Mouse (Mus musculus) forebrain, postnatal 0 days (tissue): ENCODE data around the gene Slc31a1. TPM values are rescaled to one million over a fixed set of nuclear protein-coding genes. Genes with fewer than 3 reads are reported as not detected.

Experiments used
- ATAC-seq: fragments of 200-750 bp; cut with Nextera tagmentation; 2 replicates; pipeline ENCODE4 v1.8.0; 2017; ENCODE audit warnings: mild to moderate bottlenecking, moderate library complexity
- DNase-seq: peaks from one replicate; pipeline ENCODE4 v3.0.0-alpha.2; 2015
- H3K27ac ChIP-seq: fragments of 300-500 bp; sonication (generic); 2 replicates; pipeline ENCODE4 v1.5.1; 2014; ENCODE audit warnings: low read depth, mild to moderate bottlenecking, antibody characterized with exemption, low read length, moderate library complexity, mixed read lengths
- H3K27me3 ChIP-seq: fragments of 300-500 bp; sonication (generic); 2 replicates; pipeline ENCODE4 v1.6.1; 2014; ENCODE audit warnings: mild to moderate bottlenecking, low read length, mixed read lengths; ENCODE audit not compliant: insufficient read depth
- H3K36me3 ChIP-seq: fragments of 300-500 bp; sonication (generic); 2 replicates; pipeline ENCODE4 v1.6.1; 2014; ENCODE audit warnings: mild to moderate bottlenecking, moderate library complexity; ENCODE audit not compliant: insufficient read depth
- H3K4me1 ChIP-seq: fragments of 300-500 bp; sonication (generic); 2 replicates; pipeline ENCODE4 v1.6.1; 2014; ENCODE audit warnings: antibody characterized with exemption; ENCODE audit not compliant: insufficient read depth
- H3K4me2 ChIP-seq: fragments of 300-500 bp; sonication (generic); 2 replicates; pipeline ENCODE4 v1.6.1; 2014; ENCODE audit warnings: low read depth, mild to moderate bottlenecking, moderate library complexity
- H3K4me3 ChIP-seq: fragments of 300-500 bp; sonication (generic); 2 replicates; pipeline ENCODE4 v1.5.1; 2014; ENCODE audit warnings: low read depth, low read length, mixed read lengths
- H3K9ac ChIP-seq: fragments of 300-500 bp; sonication (generic); 2 replicates; pipeline ENCODE4 v1.6.1; 2014; ENCODE audit warnings: mild to moderate bottlenecking
- H3K9me3 ChIP-seq: fragments of 300-500 bp; sonication (generic); 2 replicates; pipeline ENCODE4 v1.6.1; 2016; ENCODE audit warnings: low read length
- CTCF ChIP-seq: sonication (generic); IDR thresholded peaks from 2 replicates; pipeline ENCODE4 v1.5.1; 2016; ENCODE audit warnings: antibody characterized with exemption, control low read depth, low read depth
- WGBS: fragments of 180-500 bp; shearing (Covaris S2); extraction: QIAGEN DNeasy Blood & Tissue Kit; methylation state at CpG from one replicate; pipeline ENCODE4 v1.1.7; 2014; 5-methylcytosine and 5-hydroxymethylcytosine counted together
- polyA plus RNA-seq: library from polyadenylated mRNA; unstranded; fragments of >200 nt; fragmentation: Nextera tagmentation; extraction: Ambion mirVana; gene quantifications from 2 replicates; pipeline ENCODE4 v1.2.1, GENCODE M21; 2015
- total RNA-seq: library from RNA; depleted of rRNA; stranded (reverse); fragments of >200 nt; gene quantifications from 2 replicates; pipeline ENCODE4 v1.2.3, GENCODE M21; 2014; rRNA removed

The Slc31a1 gene
- total and polyA plus RNA-seq, 2 experiments from 2014 or later, result 16.2 to 39.9 TPM

- no peaks in the 10 kb centered on the region for H3K4me1 ChIP-seq
- no peaks in the 10 kb centered on the region for H3K27me3 ChIP-seq
- H3K4me2 ChIP-seq, result no peak within 1 kb of the TSS
- TF ChIP-seq CTCF, result no peak
- DNase-seq (no peak), ATAC-seq (no peak)
- WGBS, result 83% methylated on average over 6 of the region's 6 CpGs
- no peak within 1 kb of the TSS for H3K4me3 ChIP-seq
- H3K9me3 ChIP-seq, result no peaks in the 10 kb centered on the region
- H3K9ac ChIP-seq, result no peak within 1 kb of the TSS
- H3K36me3 ChIP-seq, result no peaks in the 10 kb centered on the region
- H3K27ac ChIP-seq, result no peak within 1 kb of the TSS
Observed at GRCm38 (mm10) chr4:62435081-62435480, 74.6 kb downstream of the Slc31a1 start, which contains the start of gene Rnf183. Gene Rnf183, minus strand, starts transcription at chr4:62435252.

GRCm38 (mm10) chr4:62437256-62437778, 76.8 kb downstream of the Slc31a1 start:
- no peak overlapping the region for H3K9ac ChIP-seq
- no peaks in the 10 kb centered on the region for H3K27me3 ChIP-seq
- H3K9me3 ChIP-seq, result no peaks in the 10 kb centered on the region
- H3K27ac ChIP-seq, result no peak overlapping the region
- H3K36me3 ChIP-seq, result no peaks in the 10 kb centered on the region
- DNase-seq, result no peak
- H3K4me3 ChIP-seq, result no peak overlapping the region
- no peak overlapping the region for H3K4me2 ChIP-seq
- H3K4me1 ChIP-seq, result no peaks in the 10 kb centered on the region
- TF ChIP-seq CTCF, result no peak
- WGBS, result 97% methylated on average over 3 of the region's 3 CpGs
- ATAC-seq, result no peak

DNA sequence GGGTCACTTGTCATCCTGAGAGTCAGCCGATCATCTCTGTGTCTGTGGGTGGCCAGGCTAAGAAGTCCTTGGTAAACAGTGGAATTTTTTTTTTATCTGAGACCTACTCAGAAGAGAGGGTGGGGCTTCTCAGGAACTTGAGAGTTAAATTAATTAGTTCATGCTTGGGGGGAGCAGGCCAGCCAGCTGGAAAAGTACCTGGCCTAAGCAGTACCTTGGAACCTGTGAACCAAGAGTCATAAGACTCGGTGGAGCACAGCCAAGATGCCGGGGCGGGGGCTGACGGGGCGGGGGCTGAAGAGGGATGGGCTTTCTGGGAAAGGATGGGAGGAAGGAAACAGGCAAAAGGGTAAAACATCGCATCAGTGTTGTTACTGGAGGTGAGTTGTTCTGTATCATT, 77.3 kb downstream of the Slc31a1 start:
- Histone ChIP-seq H3K4me2 (no peak overlapping the region), H3K9ac (no peak overlapping the region), H3K4me1 (no peaks in the 10 kb centered on the region), H3K36me3 (no peaks in the 10 kb centered on the region), H3K27ac (no peak overlapping the region), H3K4me3 (no peak overlapping the region), H3K9me3 (no peaks in the 10 kb centered on the region), H3K27me3 (no peaks in the 10 kb centered on the region)
- WGBS, result 84% methylated on average over 7 of the region's 7 CpGs
- DNase-seq (no peak), ATAC-seq (no peak)
- TF ChIP-seq CTCF, result no peak

DNA sequence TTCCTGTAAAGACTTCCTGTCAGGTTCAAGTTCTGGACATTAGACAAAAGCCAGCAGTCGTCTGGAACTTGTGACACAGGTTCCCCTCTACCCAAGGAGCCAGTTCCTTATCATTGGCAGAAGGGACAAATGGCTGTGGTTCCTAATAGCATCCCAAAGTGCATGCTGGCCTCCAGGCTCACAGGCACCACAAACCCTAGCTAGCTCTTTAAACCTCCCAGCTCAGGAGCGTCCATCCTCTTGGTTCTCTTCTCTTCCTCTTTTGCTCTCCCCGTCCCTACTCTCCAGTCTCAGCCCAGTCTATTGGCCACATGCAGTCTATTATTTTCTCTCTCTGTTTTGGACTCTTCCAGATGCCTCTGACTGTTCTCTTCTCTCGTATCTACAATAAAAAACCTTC, 79.3 kb downstream of the Slc31a1 start:
- TF ChIP-seq CTCF, result no peak
- DNase-seq (no peak), ATAC-seq (no peak)
- 71% methylated on average over 4 of the region's 4 CpGs for WGBS
- H3K27me3 ChIP-seq, result no peaks in the 10 kb centered on the region
- no peaks in the 10 kb centered on the region for H3K4me1 ChIP-seq
- H3K4me2 ChIP-seq, result no peak overlapping the region
- H3K27ac ChIP-seq, result no peak overlapping the region
- H3K4me3 ChIP-seq, result no peak overlapping the region
- H3K9me3 ChIP-seq, result no peaks in the 10 kb centered on the region
- H3K9ac ChIP-seq, result no peak overlapping the region
- H3K36me3 ChIP-seq, result no peaks in the 10 kb centered on the region

DNA sequence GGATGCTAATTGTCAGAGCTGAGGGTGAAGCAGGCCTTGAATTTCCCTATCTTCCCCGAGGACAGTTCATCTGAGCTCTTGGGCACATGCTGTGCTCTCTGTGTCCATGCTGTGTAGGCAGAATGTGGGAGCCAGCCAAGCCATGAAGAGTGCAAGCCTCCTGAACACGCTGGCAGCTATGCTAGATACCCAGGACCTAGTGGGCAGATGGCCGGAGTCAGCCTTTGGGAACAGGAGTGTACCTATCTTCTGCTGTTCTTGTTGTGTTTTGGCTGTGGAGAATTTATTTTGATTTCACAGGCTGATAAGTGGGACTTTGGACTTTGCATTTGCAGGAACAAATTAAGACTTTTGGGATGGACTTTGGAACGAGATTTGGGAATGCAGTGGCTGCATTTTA, 80.0 kb downstream of the Slc31a1 start:
- no peak for TF ChIP-seq CTCF
- DNase-seq (no peak), ATAC-seq (no peak)
- H3K36me3 ChIP-seq, result no peaks in the 10 kb centered on the region
- H3K4me3 ChIP-seq, result no peak overlapping the region
- H3K4me2 ChIP-seq, result no peak overlapping the region
- no peak overlapping the region for H3K27ac ChIP-seq
- H3K9me3 ChIP-seq, result no peaks in the 10 kb centered on the region
- no peak overlapping the region for H3K9ac ChIP-seq
- H3K4me1 ChIP-seq, result no peaks in the 10 kb centered on the region
- no peaks in the 10 kb centered on the region for H3K27me3 ChIP-seq
- whole genome bisulfite sequencing, result 77% methylated on average over 4 of the region's 4 CpGs

- H3K9me3 ChIP-seq, result no peaks in the 10 kb centered on the region
- no peak overlapping the region for H3K4me2 ChIP-seq
- ATAC-seq (no peak), DNase-seq (no peak)
- no peaks in the 10 kb centered on the region for H3K36me3 ChIP-seq
- H3K9ac ChIP-seq, result no peak overlapping the region
- H3K27me3 ChIP-seq, result no peaks in the 10 kb centered on the region
- no peak overlapping the region for H3K27ac ChIP-seq
- no peaks in the 10 kb centered on the region for H3K4me1 ChIP-seq
- TF ChIP-seq CTCF, result no peak
- WGBS, result 78% methylated on average over 4 of the region's 4 CpGs
- H3K4me3 ChIP-seq, result no peak overlapping the region
Observed at GRCm38 (mm10) chr4:62440986-62441385, 80.5 kb downstream of the Slc31a1 start.

Other genes with a start within 250 kb of the Slc31a1 start
- not detected in 2 replicates for gene Mup21, start 209.9 kb upstream of the Slc31a1 start, total RNA-seq
- gene Mup21, start 209.9 kb upstream of the Slc31a1 start, polyA plus RNA-seq, result not detected in 2 replicates
- gene Zfp37, start 129.7 kb upstream of the Slc31a1 start, total RNA-seq, result 24.2 and 30.1 TPM in 2 replicates
- 11.2 and 14.6 TPM in 2 replicates for gene Zfp37, start 129.7 kb upstream of the Slc31a1 start, polyA plus RNA-seq
- gene Slc31a2, start 98.2 kb upstream of the Slc31a1 start, total RNA-seq, result 11.3 and 15.8 TPM in 2 replicates
- 5.3 and 10.9 TPM in 2 replicates for gene Slc31a2, start 98.2 kb upstream of the Slc31a1 start, polyA plus RNA-seq
- gene Fkbp15, start 179 bp upstream of the Slc31a1 start, total RNA-seq, result 34.0 and 43.3 TPM in 2 replicates
- 14.3 and 19.1 TPM in 2 replicates for gene Fkbp15, start 179 bp upstream of the Slc31a1 start, polyA plus RNA-seq
- gene Cdc26, start 47.9 kb downstream of the Slc31a1 start, total RNA-seq, result 51.1 and 79.4 TPM in 2 replicates
- gene Cdc26, start 47.9 kb downstream of the Slc31a1 start, polyA plus RNA-seq, result 81.7 and 85.1 TPM in 2 replicates
- 17.2 and 20.2 TPM in 2 replicates for gene Prpf4, start 48.1 kb downstream of the Slc31a1 start, total RNA-seq
- 9.6 and 13.3 TPM in 2 replicates for gene Prpf4, start 48.1 kb downstream of the Slc31a1 start, polyA plus RNA-seq
- gene Rnf183, start 74.5 kb downstream of the Slc31a1 start, total RNA-seq, result 1.3 TPM in 1 of 2 replicates, not detected in the other
- gene Rnf183, start 74.5 kb downstream of the Slc31a1 start, polyA plus RNA-seq, result 0.31 and 0.43 TPM in 2 replicates
- gene Wdr31, start 110.2 kb downstream of the Slc31a1 start, total RNA-seq, result 6.8 and 9.5 TPM in 2 replicates
- gene Wdr31, start 110.2 kb downstream of the Slc31a1 start, polyA plus RNA-seq, result 12.6 and 20.0 TPM in 2 replicates
- gene Bspry, start 119.3 kb downstream of the Slc31a1 start, total RNA-seq, result 0.15 and 0.86 TPM in 2 replicates
- gene Bspry, start 119.3 kb downstream of the Slc31a1 start, polyA plus RNA-seq, result 0.31 and 0.51 TPM in 2 replicates
- gene Hdhd3, start 142.7 kb downstream of the Slc31a1 start, total RNA-seq, result 3.5 and 6.6 TPM in 2 replicates
- gene Hdhd3, start 142.7 kb downstream of the Slc31a1 start, polyA plus RNA-seq, result 4.4 and 4.6 TPM in 2 replicates
- 35.8 and 37.6 TPM in 2 replicates for gene Alad, start 159.2 kb downstream of the Slc31a1 start, total RNA-seq
- gene Alad, start 159.2 kb downstream of the Slc31a1 start, polyA plus RNA-seq, result 74.7 and 74.9 TPM in 2 replicates
- 29.1 and 36.6 TPM in 2 replicates for gene Pole3, start 164.3 kb downstream of the Slc31a1 start, total RNA-seq
- 52.2 and 68.3 TPM in 2 replicates for gene Pole3, start 164.3 kb downstream of the Slc31a1 start, polyA plus RNA-seq
- gene 4933430I17Rik, start 164.6 kb downstream of the Slc31a1 start, total RNA-seq, result 0.31 and 0.38 TPM in 2 replicates
- 0.50 and 0.72 TPM in 2 replicates for gene 4933430I17Rik, start 164.6 kb downstream of the Slc31a1 start, polyA plus RNA-seq
- 56.1 and 63.5 TPM in 2 replicates for gene Rgs3, start 199.1 kb downstream of the Slc31a1 start, total RNA-seq
- gene Rgs3, start 199.1 kb downstream of the Slc31a1 start, polyA plus RNA-seq, result 34.7 and 47.3 TPM in 2 replicates